In genomic region chr8:36311734-36312133, GRCm38 (mm10) we compare ENCODE assay signal across 34 mouse cellular contexts.
"Had no signal": no experiment of that assay in that cellular context is flagged by ENCODE, and none has a peak within 500 bp of the region (broad histone marks: within the 10 kb centered on the region; RNA-seq: fewer than 3 reads in every experiment).

No protein-coding gene starts in this region.

- H3K27ac ChIP-seq: heart, embryonic 13.5 days; heart, embryonic 15.5 days; hindbrain, embryonic 10.5 days; hindbrain, embryonic 12.5 days; hindbrain, embryonic 13.5 days; hindbrain, embryonic 14.5 days; hindbrain, embryonic 15.5 days; hindbrain, postnatal 0 days; intestine, embryonic 15.5 days; kidney, embryonic 15.5 days; kidney, postnatal 0 days; layer of hippocampus, adult 2 months; left cerebral cortex, adult 2 months had no signal

- H3K27me3 ChIP-seq: heart, embryonic 12.5 days; heart, embryonic 13.5 days; heart, embryonic 15.5 days; hindbrain, embryonic 12.5 days; hindbrain, embryonic 13.5 days; hindbrain, embryonic 15.5 days; intestine, embryonic 15.5 days; kidney, embryonic 15.5 days had no signal

- H3K4me1 ChIP-seq: hindbrain, embryonic 10.5 days; hindbrain, embryonic 12.5 days; hindbrain, embryonic 13.5 days; hindbrain, embryonic 15.5 days; intestine, embryonic 15.5 days; kidney, embryonic 15.5 days had no signal

- H3K4me3 ChIP-seq: heart, embryonic 12.5 days; heart, embryonic 13.5 days; heart, embryonic 15.5 days; hindbrain, embryonic 10.5 days; hindbrain, embryonic 12.5 days; hindbrain, embryonic 13.5 days; hindbrain, embryonic 15.5 days; intestine, embryonic 15.5 days; kidney, embryonic 15.5 days; layer of hippocampus, adult 2 months; left cerebral cortex, adult 2 months had no signal

- H3K9ac ChIP-seq: heart, embryonic 12.5 days; heart, embryonic 13.5 days; heart, embryonic 15.5 days; hindbrain, embryonic 12.5 days; hindbrain, embryonic 13.5 days; hindbrain, embryonic 14.5 days; hindbrain, embryonic 15.5 days; intestine, embryonic 15.5 days; kidney, embryonic 15.5 days had no signal

- H3K9me3 ChIP-seq: heart, embryonic 12.5 days; heart, embryonic 13.5 days; heart, embryonic 15.5 days; hindbrain, embryonic 10.5 days; hindbrain, embryonic 12.5 days; hindbrain, embryonic 13.5 days; hindbrain, embryonic 15.5 days; intestine, embryonic 15.5 days; kidney, embryonic 15.5 days had no signal

- DNase-seq: heart, postnatal 10 days; heart, postnatal 14 days; heart, postnatal 36 days; heart, postnatal 4 days; kidney, adult 11 months; kidney, adult 18-20 months; kidney, adult 2 months; kidney, adult 8-10 months; kidney, adult 9 months; kidney, postnatal 10 days; kidney, postnatal 14 days; kidney, postnatal 25 days; kidney, postnatal 36 days; kidney, postnatal 4 days; layer of hippocampus, adult 9-11 months; layer of hippocampus, postnatal 36 days had no signal

- H3K36me3 ChIP-seq: heart, embryonic 12.5 days; heart, embryonic 13.5 days; heart, embryonic 15.5 days; hindbrain, embryonic 10.5 days; hindbrain, embryonic 12.5 days; hindbrain, embryonic 13.5 days; hindbrain, embryonic 15.5 days; intestine, embryonic 15.5 days; kidney, embryonic 15.5 days had no signal

- ATAC-seq: hindbrain, embryonic 16.5 days; hindbrain, postnatal 0 days; inflammation-experienced regulatory T-cells, adult 6 months; intestine, embryonic 15.5 days; intestine, embryonic 16.5 days; intestine, postnatal 0 days had no signal
